Mouse (Mus musculus): Measurements from ENCODE around the gene Iars2. TPM values are rescaled to one million over a fixed set of nuclear protein-coding genes. Genes with fewer than 3 reads are reported as not detected.

Gene Iars2
- total RNA-seq, 1 experiment from 2014 or later, result 41.4 TPM

- ATAC-seq (replicated peaks in 1 of 2; ENCODE audit: insufficient read depth in 1 of 2, low FRiP score in 2 of 2, low TSS enrichment in 1 of 2, low read depth in 1 of 2, poor library complexity in 2 of 2, severe bottlenecking in 2 of 2), result no peak
Observed at GRCm38 (mm10) chr1:185255336-185255735, 73.9 kb downstream of the Iars2 start.

GRCm38 (mm10) chr1:185253140-185253892 is 75.9 kb downstream of the Iars2 start:
- ATAC-seq (replicated peaks in 1 of 2; ENCODE audit: insufficient read depth in 1 of 2, low FRiP score in 2 of 2, low TSS enrichment in 1 of 2, low read depth in 1 of 2, poor library complexity in 2 of 2, severe bottlenecking in 2 of 2), result no peak

DNA sequence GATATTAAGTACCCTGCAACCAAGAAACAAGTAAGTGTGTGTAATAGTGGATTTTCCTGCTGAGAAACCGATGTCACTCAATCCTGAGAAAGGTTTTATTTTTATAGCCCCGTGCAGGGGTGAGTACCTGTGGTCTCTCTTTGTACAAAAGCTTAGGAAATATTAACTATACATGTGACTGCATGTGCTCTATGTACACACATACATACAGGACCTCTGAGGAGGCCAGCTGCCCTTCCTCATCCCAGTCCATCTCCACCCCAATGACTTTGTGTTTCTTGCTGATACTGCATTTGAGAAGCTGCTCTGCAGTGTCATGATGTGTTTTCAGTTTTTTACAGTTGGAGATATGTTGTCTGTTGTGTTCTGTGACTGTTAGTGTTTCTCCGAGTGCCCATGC is 76.8 kb downstream of the Iars2 start:
- no peak for ATAC-seq (replicated peaks in 1 of 2; ENCODE audit: insufficient read depth in 1 of 2, low FRiP score in 2 of 2, low TSS enrichment in 1 of 2, low read depth in 1 of 2, poor library complexity in 2 of 2, severe bottlenecking in 2 of 2)

- no peak for ATAC-seq (replicated peaks in 1 of 2; ENCODE audit: insufficient read depth in 1 of 2, low FRiP score in 2 of 2, low TSS enrichment in 1 of 2, low read depth in 1 of 2, poor library complexity in 2 of 2, severe bottlenecking in 2 of 2)
Observed at GRCm38 (mm10) chr1:185248728-185249127, 80.5 kb downstream of the Iars2 start.

DNA sequence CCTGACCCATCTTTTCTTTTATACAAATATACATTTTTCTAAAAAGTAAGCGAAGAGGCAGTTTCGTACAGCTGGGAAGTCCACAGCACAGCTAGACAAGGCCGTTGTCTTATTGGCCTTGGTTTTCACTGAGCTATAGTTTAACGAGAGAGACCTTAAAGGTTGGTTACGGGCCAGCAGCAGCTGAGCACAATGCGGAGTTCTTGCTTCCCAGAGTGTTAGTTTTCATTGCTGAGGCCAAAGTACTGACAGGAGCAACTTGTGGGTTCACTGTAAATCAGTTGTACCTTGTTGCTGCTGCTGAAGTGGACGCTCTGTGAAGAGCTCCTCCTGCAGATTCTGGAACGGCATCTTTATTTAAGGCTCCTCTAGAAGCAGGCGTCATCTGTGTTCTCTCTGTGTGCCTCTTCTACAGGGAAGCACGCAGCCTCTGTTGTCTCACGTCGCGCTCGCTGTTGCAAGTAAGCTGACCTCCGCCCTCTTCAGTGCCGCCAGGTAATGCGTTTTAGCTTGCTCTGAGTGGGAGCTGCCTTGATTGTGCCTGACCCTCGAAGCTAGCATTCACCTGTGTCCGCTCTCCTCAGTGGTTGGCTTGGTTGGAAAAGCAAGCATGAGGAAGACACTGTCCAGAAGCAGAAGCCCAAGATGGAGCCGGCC is 81.6 kb downstream of the Iars2 start:
- no peak for ATAC-seq (replicated peaks in 1 of 2; ENCODE audit: insufficient read depth in 1 of 2, low FRiP score in 2 of 2, low TSS enrichment in 1 of 2, low read depth in 1 of 2, poor library complexity in 2 of 2, severe bottlenecking in 2 of 2)

DNA sequence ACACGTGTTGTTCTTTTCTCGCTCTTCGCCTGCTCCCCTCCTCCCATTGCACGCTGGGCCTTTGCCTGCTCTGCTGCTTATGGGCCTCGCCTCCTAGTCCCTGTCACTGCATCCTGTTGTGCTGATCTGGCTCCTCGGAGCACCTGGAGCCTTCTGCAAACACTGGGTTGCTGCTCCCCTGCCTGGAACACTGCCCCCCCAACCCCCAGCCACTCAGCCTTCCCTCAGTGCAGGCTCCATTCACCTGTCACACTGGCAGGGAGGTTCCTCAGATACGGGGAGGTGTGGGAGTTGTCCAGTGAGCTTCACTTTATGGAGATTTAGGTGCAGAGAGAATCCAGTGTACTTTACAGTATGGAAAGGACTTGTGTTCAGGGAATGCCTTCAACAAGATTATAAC is 83.7 kb downstream of the Iars2 start:
- ATAC-seq (replicated peaks in 1 of 2; ENCODE audit: insufficient read depth in 1 of 2, low FRiP score in 2 of 2, low TSS enrichment in 1 of 2, low read depth in 1 of 2, poor library complexity in 2 of 2, severe bottlenecking in 2 of 2), result no peak

DNA sequence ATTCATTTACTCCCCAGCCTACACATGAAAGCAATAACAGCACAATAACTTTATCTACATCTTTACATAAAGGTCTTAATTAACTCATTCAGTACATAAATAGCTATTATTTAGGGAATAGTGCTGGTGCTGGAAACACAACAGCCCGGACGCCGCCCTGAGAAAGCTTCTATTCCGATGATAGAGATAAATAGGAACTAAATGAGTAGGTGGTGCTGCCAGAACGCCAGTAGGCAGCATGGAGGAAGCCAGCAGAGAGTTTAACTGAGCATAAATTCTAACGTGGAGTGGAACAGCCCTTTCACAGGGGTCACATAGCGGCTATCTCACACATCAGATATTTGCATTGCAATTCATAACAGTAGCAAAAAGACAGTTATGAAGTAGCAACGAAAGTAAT is 86.2 kb downstream of the Iars2 start:
- no peak for ATAC-seq (replicated peaks in 1 of 2; ENCODE audit: insufficient read depth in 1 of 2, low FRiP score in 2 of 2, low TSS enrichment in 1 of 2, low read depth in 1 of 2, poor library complexity in 2 of 2, severe bottlenecking in 2 of 2)

- no peak for ATAC-seq (replicated peaks in 1 of 2; ENCODE audit: insufficient read depth in 1 of 2, low FRiP score in 2 of 2, low TSS enrichment in 1 of 2, low read depth in 1 of 2, poor library complexity in 2 of 2, severe bottlenecking in 2 of 2)
Observed at GRCm38 (mm10) chr1:185236530-185236929, 92.7 kb downstream of the Iars2 start.

- ATAC-seq (replicated peaks in 1 of 2; ENCODE audit: insufficient read depth in 1 of 2, low FRiP score in 2 of 2, low TSS enrichment in 1 of 2, low read depth in 1 of 2, poor library complexity in 2 of 2, severe bottlenecking in 2 of 2), result no peak
Observed at GRCm38 (mm10) chr1:185235837-185236236, 93.4 kb downstream of the Iars2 start.

Other genes with a start within 250 kb of the Iars2 start
- gene Rab3gap2, start 125.3 kb downstream of the Iars2 start, total RNA-seq (2017), result 49.9 and 50.2 TPM in 2 replicates
- gene Bpnt1, start 2.8 kb upstream of the Iars2 start, total RNA-seq (2017), result 15.1 and 29.8 TPM in 2 replicates
- gene Eprs, start 33.6 kb upstream of the Iars2 start, total RNA-seq (2017), result 197 and 229 TPM in 2 replicates
- not detected in 2 replicates for gene Slc30a10, start 125.5 kb upstream of the Iars2 start, total RNA-seq (2017)